Comparison of ENCODE assay signal across 9 mouse cellular contexts in the genomic region with DNA sequence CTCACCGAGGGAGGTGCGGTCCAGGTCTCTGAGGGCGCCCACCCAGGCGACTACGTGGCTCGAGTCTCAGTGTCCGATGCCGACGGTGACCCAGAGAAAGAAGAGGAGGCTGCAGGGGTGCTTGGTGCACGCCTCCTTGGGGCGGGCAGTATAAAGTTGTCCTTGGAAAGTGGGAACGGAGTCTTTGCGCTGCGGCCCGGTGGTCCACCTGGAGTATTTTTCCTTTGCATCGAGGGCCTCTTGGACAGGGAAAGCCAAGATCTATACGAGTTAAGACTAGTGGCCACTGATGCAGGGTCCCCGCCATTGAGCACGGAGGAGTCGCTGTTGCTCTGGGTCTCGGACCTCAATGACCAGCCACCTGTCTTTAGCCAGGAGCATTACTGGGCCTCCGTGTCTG. TPM values are rescaled to one million over a fixed set of nuclear protein-coding genes. Genes with fewer than 3 reads are reported as not detected.
DNase-seq lines count a peak whose midpoint lies in the region; ATAC-seq and TF ChIP-seq lines count a peak whose summit lies in the region.
"Had no signal": no experiment of that assay in that cellular context is flagged by ENCODE, and none has a peak within 500 bp of the region (broad histone marks: within the 10 kb centered on the region; RNA-seq: fewer than 3 reads in every experiment).

No protein-coding gene starts in this region.

- no peak for DNase-seq in kidney, adult 9 months
- no peak for DNase-seq in midbrain, postnatal 0 days (ENCODE audit: low spot score)
- no peak for DNase-seq in spleen, adult 12 weeks (ENCODE audit: low spot score)
- no peak for DNase-seq in gastrocnemius, postnatal 10 days
- DNase-seq in adrenal gland, postnatal 14 days, result no peak
- DNase-seq: thymus, adult 18-20 months had no signal

- peaks cover 30% of the 10 kb centered on the region for H3K4me1 ChIP-seq in kidney, embryonic 15.5 days
- peaks cover 14% of the 10 kb centered on the region for H3K4me1 ChIP-seq in embryonic facial prominence, embryonic 12.5 days
- peaks cover 34% of the 10 kb centered on the region for H3K4me1 ChIP-seq in hindbrain, embryonic 15.5 days (replicated peaks)
- 0 out of 2 replicates have a peak, but pooled peaks cover 7% of the 10 kb centered on the region for H3K4me1 ChIP-seq in midbrain, postnatal 0 days (ENCODE audit: insufficient read depth, low read length)

- TF ChIP-seq CTCF in midbrain, postnatal 0 days (IDR thresholded peaks at IDR 0.05), result peak; percentile 15; the same call in 1 of the 2 replicates

- no peaks in the 10 kb centered on the region for H3K9me3 ChIP-seq in kidney, embryonic 15.5 days (replicated peaks)
- no peaks in the 10 kb centered on the region for H3K9me3 ChIP-seq in embryonic facial prominence, embryonic 12.5 days
- no peaks in the 10 kb centered on the region for H3K9me3 ChIP-seq in hindbrain, embryonic 15.5 days
- H3K9me3 ChIP-seq in midbrain, postnatal 0 days (ENCODE audit: low read length), result no peaks in the 10 kb centered on the region

- H3K27ac ChIP-seq in kidney, embryonic 15.5 days, result no peak overlapping the region
- H3K27ac ChIP-seq in embryonic facial prominence, embryonic 12.5 days, result no peak overlapping the region
- no peak overlapping the region for H3K27ac ChIP-seq in hindbrain, embryonic 15.5 days (replicated peaks)
- no peak overlapping the region for H3K27ac ChIP-seq in midbrain, postnatal 0 days (ENCODE audit: low read depth, low read length)

- H3K9ac ChIP-seq in kidney, embryonic 15.5 days, result no peak overlapping the region
- no peak overlapping the region for H3K9ac ChIP-seq in embryonic facial prominence, embryonic 12.5 days
- H3K9ac ChIP-seq in hindbrain, embryonic 15.5 days, result peak overlapping the region; percentile 48; the same call in 1 of the 2 replicates
- H3K9ac ChIP-seq in midbrain, postnatal 0 days (replicated peaks; ENCODE audit: low read length, poor library complexity, severe bottlenecking), result peak overlapping the region; percentile 52; the same call in 1 of the 2 replicates

- 3% methylated on average over 22 of the region's 22 CpGs for WGBS in kidney, embryonic 15.5 days
- WGBS in embryonic facial prominence, embryonic 12.5 days, result 5% methylated on average over 22 of the region's 22 CpGs
- WGBS in hindbrain, embryonic 15.5 days, result 3% methylated on average over 22 of the region's 22 CpGs
- WGBS in midbrain, postnatal 0 days, result 2% methylated on average over 22 of the region's 22 CpGs

- no peak for ATAC-seq in kidney, embryonic 15.5 days (replicated peaks; ENCODE audit: low FRiP score)
- no peak for ATAC-seq in embryonic facial prominence, embryonic 12.5 days (ENCODE audit: insufficient number of reproducible peaks, insufficient read depth, low FRiP score, low TSS enrichment)
- no peak for ATAC-seq in hindbrain, embryonic 15.5 days (ENCODE audit: low FRiP score, low read depth)
- no peak for ATAC-seq in midbrain, postnatal 0 days (ENCODE audit: low FRiP score)

- peak overlapping the region; percentile 97 for H3K4me2 ChIP-seq in kidney, embryonic 15.5 days
- peak overlapping the region; percentile 89 for H3K4me2 ChIP-seq in embryonic facial prominence, embryonic 12.5 days (replicated peaks)
- peak overlapping the region; percentile 92 for H3K4me2 ChIP-seq in hindbrain, embryonic 15.5 days
- H3K4me2 ChIP-seq in midbrain, postnatal 0 days (ENCODE audit: low read depth, low read length, poor library complexity, severe bottlenecking), result peak overlapping the region; percentile 96

- H3K4me3 ChIP-seq in kidney, embryonic 15.5 days (replicated peaks), result peak overlapping the region; percentile 57
- peak overlapping the region; percentile 50 for H3K4me3 ChIP-seq in embryonic facial prominence, embryonic 12.5 days
- H3K4me3 ChIP-seq in hindbrain, embryonic 15.5 days, result peak overlapping the region; percentile 61
- peak overlapping the region; percentile 52 for H3K4me3 ChIP-seq in midbrain, postnatal 0 days (ENCODE audit: low read depth, low read length)

- no peaks in the 10 kb centered on the region for H3K36me3 ChIP-seq in kidney, embryonic 15.5 days
- H3K36me3 ChIP-seq in embryonic facial prominence, embryonic 12.5 days, result no peaks in the 10 kb centered on the region
- no peaks in the 10 kb centered on the region for H3K36me3 ChIP-seq in hindbrain, embryonic 15.5 days
- H3K36me3 ChIP-seq in midbrain, postnatal 0 days (ENCODE audit: insufficient read depth, low read length), result no peaks in the 10 kb centered on the region

- H3K27me3 ChIP-seq in kidney, embryonic 15.5 days, result peaks cover 78% of the 10 kb centered on the region
- H3K27me3 ChIP-seq in embryonic facial prominence, embryonic 12.5 days, result peaks cover 80% of the 10 kb centered on the region
- H3K27me3 ChIP-seq in hindbrain, embryonic 15.5 days, result peaks cover 32% of the 10 kb centered on the region
- H3K27me3 ChIP-seq in midbrain, postnatal 0 days (ENCODE audit: insufficient read depth, low read length), result peaks cover 18% of the 10 kb centered on the region

RNA-seq across cellular contexts. Expression of gene Dchs2, which starts 1.4 kb away (rescaled TPM):
- 0.12 and 0.21 TPM in 2 replicates for polyA plus RNA-seq in kidney, embryonic 15.5 days (2015; fragmentation: Nextera tagmentation; extraction: Ambion mirVana)
- 0.20 and 0.27 TPM in 2 replicates for polyA plus RNA-seq in embryonic facial prominence, embryonic 12.5 days (2016; fragmentation: Nextera tagmentation; extraction: Ambion mirVana)
- polyA plus RNA-seq in hindbrain, embryonic 15.5 days (2015; fragmentation: Nextera tagmentation; extraction: Ambion mirVana), result 0.97 and 1.1 TPM in 2 replicates
- 7.6 and 8.7 TPM in 2 replicates for total RNA-seq in midbrain, postnatal 0 days (2014; rRNA removed)
- 0.45 and 0.54 TPM in 2 replicates for polyA plus RNA-seq in midbrain, postnatal 0 days (2015; fragmentation: Nextera tagmentation; extraction: Ambion mirVana)
- 1 to 10 TPM; 7.0 to 8.6 TPM for total RNA-seq in gastrocnemius, postnatal 10 days (2021)
- 1.3 and 1.5 TPM in 2 replicates for total RNA-seq in adrenal gland, postnatal 14 days (2021)

Comparison
In these comparisons a context has a peak if more than half of its experiments do, and no peak if none do; other contexts are left out.
1. H3K9ac ChIP-seq: peak in hindbrain, embryonic 15.5 days (single experiment) and midbrain, postnatal 0 days (single experiment); none in kidney, embryonic 15.5 days (single experiment) and embryonic facial prominence, embryonic 12.5 days (single experiment).
2. Peak in every context shown above with its lines, with median percentiles within 50 percentile points of each other: H3K4me2 ChIP-seq and H3K4me3 ChIP-seq.